Mouse (Mus musculus): Measurements from ENCODE around the gene Tmem127. TPM values are rescaled to one million over a fixed set of nuclear protein-coding genes. Genes with fewer than 3 reads are reported as not detected.
"Not testable (repeated sequence)": the region's sequence is repeated elsewhere in the genome, so short reads cannot be mapped to it uniquely, and the experiment has no call there.

The Tmem127 gene
- polyA plus RNA-seq, 1 experiment from 2014 or later = 33.7 TPM

- Histone ChIP-seq H3K4me1 (no peaks in the 10 kb centered on the region), H3K27me3 (no peaks in the 10 kb centered on the region), H3K27ac (no peak overlapping the region), H3K4me3 (no peak overlapping the region), H3K36me3 (ENCODE audit: poor library complexity, severe bottlenecking) (peaks cover 52% of the 10 kb centered on the region), H3K9me3 (replicated peaks) (no peaks in the 10 kb centered on the region), H3K4me2 (no peak overlapping the region), H3K9ac (no peak overlapping the region)
- WGBS = over 99% methylated on average over 3 of the region's 3 CpGs
- ATAC-seq = no peak
Measured at GRCm38 (mm10) chr2:127301883-127302282, 54.2 kb downstream of the Tmem127 start.

DNA sequence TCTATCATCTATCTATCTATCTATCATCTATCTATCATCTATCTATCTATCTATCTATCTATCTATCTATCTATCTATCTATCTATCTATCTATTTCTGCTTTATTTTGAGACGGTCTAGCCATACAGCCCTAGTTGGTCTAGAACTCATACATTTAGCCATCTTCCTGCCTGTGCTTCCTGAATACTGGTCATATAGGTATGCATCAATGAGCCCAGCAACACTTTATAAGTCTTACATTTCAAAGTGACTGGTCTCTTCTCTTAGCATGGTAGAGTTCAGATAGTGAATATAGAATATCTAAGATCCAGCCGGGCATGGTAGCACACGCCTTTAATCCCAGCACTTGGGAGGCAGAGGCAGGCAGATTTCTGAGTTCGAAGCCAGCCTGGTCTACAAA lies 56.5 kb downstream of the Tmem127 start:
- WGBS = 93% methylated on average over 4 of the region's 4 CpGs
- H3K36me3 ChIP-seq (ENCODE audit: poor library complexity, severe bottlenecking) = peaks cover 29% of the 10 kb centered on the region
- not testable (repeated sequence) for ATAC-seq; H3K9me3 ChIP-seq (replicated peaks); H3K27ac ChIP-seq; H3K4me1 ChIP-seq; H3K27me3 ChIP-seq; H3K9ac ChIP-seq; H3K4me3 ChIP-seq; H3K4me2 ChIP-seq

GRCm38 (mm10) chr2:127304609-127305210 lies 57.0 kb downstream of the Tmem127 start:
- no peak for ATAC-seq
- H3K4me3 ChIP-seq = no peak overlapping the region

DNA sequence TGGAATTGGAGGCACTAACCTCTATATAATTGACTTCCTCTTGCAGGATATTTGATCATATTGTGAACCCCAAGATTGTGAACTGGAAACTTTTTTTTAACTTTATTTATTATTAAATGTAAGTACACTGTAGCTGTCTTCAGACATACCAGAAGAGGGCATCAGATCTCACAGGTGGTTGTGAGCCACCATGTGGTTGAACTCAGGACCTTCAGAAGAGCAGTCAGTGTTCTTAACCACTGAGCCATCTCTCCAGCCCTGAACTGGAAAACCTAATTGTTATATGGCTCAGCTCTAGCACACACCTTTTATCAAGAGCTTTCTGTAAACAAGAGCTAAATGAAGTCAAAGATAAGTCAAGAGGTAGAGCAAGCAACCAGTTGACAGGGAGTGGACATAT lies 58.4 kb downstream of the Tmem127 start:
- no peak for ATAC-seq
- H3K27ac ChIP-seq = no peak overlapping the region
- no peaks in the 10 kb centered on the region for H3K27me3 ChIP-seq
- no peak overlapping the region for H3K4me3 ChIP-seq
- no peaks in the 10 kb centered on the region for H3K9me3 ChIP-seq (replicated peaks)
- no peak overlapping the region for H3K4me2 ChIP-seq
- H3K4me1 ChIP-seq = no peaks in the 10 kb centered on the region
- no peak overlapping the region for H3K9ac ChIP-seq
- H3K36me3 ChIP-seq (ENCODE audit: poor library complexity, severe bottlenecking) = peaks cover 10% of the 10 kb centered on the region

More at GRCm38 (mm10) chr2:127304609-127305210, 57.0 kb downstream of the Tmem127 start:
- Histone ChIP-seq H3K4me2 (no peak overlapping the region), H3K36me3 (ENCODE audit: poor library complexity, severe bottlenecking) (peaks cover 24% of the 10 kb centered on the region), H3K4me1 (no peaks in the 10 kb centered on the region), H3K9ac (no peak overlapping the region), H3K9me3 (replicated peaks) (no peaks in the 10 kb centered on the region), H3K27ac (no peak overlapping the region), H3K27me3 (no peaks in the 10 kb centered on the region)
- 88% methylated on average over 3 of the region's 3 CpGs for WGBS

- no peak overlapping the region for H3K27ac ChIP-seq
- no peak overlapping the region for H3K9ac ChIP-seq
- H3K9me3 ChIP-seq (replicated peaks) = no peaks in the 10 kb centered on the region
- H3K27me3 ChIP-seq = no peaks in the 10 kb centered on the region
- H3K4me3 ChIP-seq = no peak overlapping the region
- H3K36me3 ChIP-seq (ENCODE audit: poor library complexity, severe bottlenecking) = peaks cover 1% of the 10 kb centered on the region; the same call in 1 of the 2 replicates
- 50% methylated on average over 3 of the region's 3 CpGs for WGBS
- H3K4me2 ChIP-seq = no peak overlapping the region
- no peaks in the 10 kb centered on the region for H3K4me1 ChIP-seq
- no peak for ATAC-seq
Measured at GRCm38 (mm10) chr2:127307179-127307578, 59.5 kb downstream of the Tmem127 start.

DNA sequence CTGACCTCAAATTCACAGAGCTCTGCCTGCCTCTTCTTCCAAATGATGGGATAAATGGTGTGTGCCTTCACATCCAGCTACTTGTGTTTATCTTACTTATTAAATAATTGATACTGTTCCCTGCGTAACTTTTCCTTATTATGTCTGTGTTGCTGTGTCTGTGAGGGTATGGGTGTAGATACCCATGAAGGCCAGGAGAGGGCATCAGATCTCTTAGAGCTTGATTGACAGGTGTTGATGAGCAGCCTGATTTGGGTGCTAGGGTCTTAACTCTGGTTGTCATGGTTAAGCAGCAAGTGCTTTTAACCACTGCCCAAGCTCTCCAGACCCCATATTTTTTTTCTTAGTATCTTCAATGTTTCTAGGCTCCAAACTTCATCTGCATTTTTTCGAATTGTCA lies 61.0 kb downstream of the Tmem127 start:
- WGBS = 86% methylated on average over 2 of the region's 2 CpGs
- ATAC-seq = no peak

DNA sequence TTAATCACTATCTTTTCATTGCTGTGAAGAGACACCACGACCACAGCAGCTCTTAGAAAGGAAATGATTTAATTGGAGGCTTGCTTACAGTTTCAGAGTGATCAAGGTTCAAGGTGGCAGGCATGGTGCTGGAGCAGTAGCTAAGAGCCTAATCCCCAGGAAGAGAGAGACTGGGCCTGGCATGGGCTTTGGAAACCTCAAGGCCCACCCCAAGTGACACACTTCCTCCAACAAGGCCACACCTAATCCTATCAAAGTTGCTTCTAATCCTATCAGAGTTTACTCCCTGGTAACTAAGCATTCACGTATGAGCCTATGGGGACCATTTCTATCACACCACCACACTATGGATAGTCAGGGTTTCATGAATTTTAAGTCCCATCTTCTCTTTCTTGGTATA lies 62.5 kb downstream of the Tmem127 start:
- no peaks in the 10 kb centered on the region for H3K27me3 ChIP-seq
- H3K36me3 ChIP-seq (ENCODE audit: poor library complexity, severe bottlenecking) = no peaks in the 10 kb centered on the region
- H3K27ac ChIP-seq = no peak overlapping the region
- H3K4me2 ChIP-seq = no peak overlapping the region
- no peak overlapping the region for H3K9ac ChIP-seq
- no peak for ATAC-seq
- no peaks in the 10 kb centered on the region for H3K9me3 ChIP-seq (replicated peaks)
- 44% methylated on average over 2 of the region's 2 CpGs for WGBS
- no peaks in the 10 kb centered on the region for H3K4me1 ChIP-seq
- H3K4me3 ChIP-seq = no peak overlapping the region

More for the DNA sequence above, 61.0 kb downstream of the Tmem127 start:
- Histone ChIP-seq H3K36me3 (ENCODE audit: poor library complexity, severe bottlenecking) (no peaks in the 10 kb centered on the region), H3K4me2 (no peak overlapping the region), H3K27ac (no peak overlapping the region), H3K9me3 (replicated peaks) (no peaks in the 10 kb centered on the region), H3K4me1 (no peaks in the 10 kb centered on the region), H3K27me3 (no peaks in the 10 kb centered on the region), H3K9ac (no peak overlapping the region), H3K4me3 (no peak overlapping the region)

DNA sequence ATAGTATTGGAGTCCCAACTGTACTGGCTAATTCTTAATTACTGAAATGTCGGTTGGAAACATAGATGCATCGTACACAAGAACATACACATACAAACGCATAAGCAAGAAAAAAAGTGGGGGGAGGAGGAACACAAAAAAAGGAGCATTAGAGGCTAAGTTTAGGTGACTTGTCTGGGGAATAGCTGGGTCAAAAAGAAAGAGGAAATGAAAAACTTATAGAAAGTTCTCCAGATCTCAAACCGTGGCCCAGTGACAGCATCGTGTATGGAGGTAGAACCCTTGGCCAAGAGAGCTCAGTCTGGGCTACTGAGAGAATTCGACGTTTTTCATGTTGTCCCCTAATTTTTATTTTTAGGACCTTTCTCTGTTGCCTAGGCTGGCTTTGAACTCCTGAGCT lies 63.0 kb downstream of the Tmem127 start:
- no peak for ATAC-seq
- Histone ChIP-seq H3K36me3 (ENCODE audit: poor library complexity, severe bottlenecking) (no peaks in the 10 kb centered on the region), H3K27ac (no peak overlapping the region), H3K27me3 (no peaks in the 10 kb centered on the region), H3K4me1 (no peaks in the 10 kb centered on the region), H3K4me3 (no peak overlapping the region), H3K9ac (no peak overlapping the region), H3K4me2 (no peak overlapping the region), H3K9me3 (replicated peaks) (no peaks in the 10 kb centered on the region)
- WGBS = 92% methylated on average over 7 of the region's 7 CpGs

Other genes starting within 250 kb of the Tmem127 start
- 10.7 and 11.7 TPM in 2 replicates for gene Ap4e1, start 239.2 kb upstream of the Tmem127 start, polyA plus RNA-seq (2015; fragmentation: Nextera tagmentation; extraction: Ambion mirVana)
- 22.3 and 24.1 TPM in 2 replicates for gene Blvra, start 177.2 kb upstream of the Tmem127 start, polyA plus RNA-seq (2015; fragmentation: Nextera tagmentation; extraction: Ambion mirVana)
- 74.9 and 77.1 TPM in 2 replicates for gene Ncaph, start 114.0 kb upstream of the Tmem127 start, polyA plus RNA-seq (2015; fragmentation: Nextera tagmentation; extraction: Ambion mirVana)
- gene Itpripl1, start 104.5 kb upstream of the Tmem127 start, polyA plus RNA-seq (2015; fragmentation: Nextera tagmentation; extraction: Ambion mirVana) = 19.6 and 19.9 TPM in 2 replicates
- gene 1810024B03Rik, start 39.6 kb upstream of the Tmem127 start, polyA plus RNA-seq (2015; fragmentation: Nextera tagmentation; extraction: Ambion mirVana) = 2.0 and 3.4 TPM in 2 replicates
- 55.5 and 69.8 TPM in 2 replicates for gene Snrnp200, start 39.5 kb upstream of the Tmem127 start, polyA plus RNA-seq (2015; fragmentation: Nextera tagmentation; extraction: Ambion mirVana)
- gene Ciao1, start 92 bp upstream of the Tmem127 start, polyA plus RNA-seq (2015; fragmentation: Nextera tagmentation; extraction: Ambion mirVana) = 56.2 and 61.6 TPM in 2 replicates
- 82.4 and 87.3 TPM in 2 replicates for gene Stard7, start 22.3 kb downstream of the Tmem127 start, polyA plus RNA-seq (2015; fragmentation: Nextera tagmentation; extraction: Ambion mirVana)
- 3.1 and 3.6 TPM in 2 replicates for gene Dusp2, start 88.3 kb downstream of the Tmem127 start, polyA plus RNA-seq (2015; fragmentation: Nextera tagmentation; extraction: Ambion mirVana)
- gene Astl, start 90.7 kb downstream of the Tmem127 start, polyA plus RNA-seq (2015; fragmentation: Nextera tagmentation; extraction: Ambion mirVana) = not detected in 2 replicates
- gene Adra2b, start 115.3 kb downstream of the Tmem127 start, polyA plus RNA-seq (2015; fragmentation: Nextera tagmentation; extraction: Ambion mirVana) = 0.18 and 0.42 TPM in 2 replicates
- gene Gpat2, start 177.3 kb downstream of the Tmem127 start, polyA plus RNA-seq (2015; fragmentation: Nextera tagmentation; extraction: Ambion mirVana) = 0.12 and 0.13 TPM in 2 replicates
- gene Fahd2a, start 196.7 kb downstream of the Tmem127 start, polyA plus RNA-seq (2015; fragmentation: Nextera tagmentation; extraction: Ambion mirVana) = 28.2 and 31.6 TPM in 2 replicates